Mouse (Mus musculus) myocyte (in vitro differentiated cells): Measurements from ENCODE around the gene Fndc4.

ENCODE experiments used
- E2F4 ChIP-seq: IDR thresholded peaks from one replicate; pipeline ENCODE4 v1.6.1; 2011; ENCODE audit warnings: mild to moderate bottlenecking, control low read depth, moderate library complexity; ENCODE audit not compliant: insufficient read depth
- MAX ChIP-seq: IDR thresholded peaks from one replicate; pipeline ENCODE4 v1.6.1; 2011; ENCODE audit warnings: low read depth, mild to moderate bottlenecking, control low read depth
- POLR2A ChIP-seq: IDR thresholded peaks from one replicate; pipeline ENCODE4 v1.6.1; 2011; ENCODE audit warnings: low read depth, mild to moderate bottlenecking, control low read depth, moderate library complexity; ENCODE audit not compliant: insufficient read length
- REST ChIP-seq: IDR thresholded peaks from one replicate; pipeline ENCODE4 v1.6.1; 2011; ENCODE audit warnings: mild to moderate bottlenecking, control low read depth, moderate library complexity; ENCODE audit not compliant: insufficient read depth, insufficient read length
- TCF12 ChIP-seq: IDR thresholded peaks from one replicate; pipeline ENCODE4 v1.6.1; 2011; ENCODE audit warnings: mild to moderate bottlenecking, control low read depth; ENCODE audit not compliant: poor library complexity, insufficient read depth, severe bottlenecking
- USF1 ChIP-seq: IDR thresholded peaks from one replicate; pipeline ENCODE4 v1.6.1; 2011; ENCODE audit warnings: low read depth, mild to moderate bottlenecking, control low read depth, moderate library complexity

GRCm38 (mm10) chr5:31252151-31252550, 43.7 kb downstream of the Fndc4 start:
- TF ChIP-seq USF1 = no peak
- no peak for TF ChIP-seq E2F4
- peak; percentile 27 for TF ChIP-seq POLR2A
- no peak for TF ChIP-seq TCF12
- TF ChIP-seq REST = no peak
- TF ChIP-seq MAX = no peak
